Mouse (Mus musculus) liver, adult 2 months (tissue): ENCODE measurements at regions not wholly inside any gene's neighbourhood (a gene's known extent, or its start where the extent isn't known, plus 50 kb on each side); places are given as distances from the start of the nearest gene placed in this dataset.

Experiments used
- DNase-seq: peaks from one replicate; pipeline ENCODE4 v3.0.0-alpha.2; 2011; ENCODE audit warnings: low read depth, low spot score; ENCODE audit errors: extremely low read depth
- H3K27ac ChIP-seq: fragments of 200-500 bp; replicated peaks from 2 replicates; pipeline ENCODE4 v1.5.1; 2012; ENCODE audit warnings: low read depth, mild to moderate bottlenecking, control low read depth, inconsistent platforms, low read length; ENCODE audit not compliant: insufficient read depth
- H3K27me3 ChIP-seq: fragments of 200-500 bp; 2 replicates; pipeline ENCODE4 v1.6.1; 2012; ENCODE audit warnings: mild to moderate bottlenecking, moderate library complexity, low read length, inconsistent platforms; ENCODE audit not compliant: control insufficient read depth, insufficient read depth
- H3K36me3 ChIP-seq: fragments of 200-500 bp; 2 replicates; pipeline ENCODE4 v1.6.1; 2012; ENCODE audit warnings: low read length, inconsistent platforms; ENCODE audit not compliant: control insufficient read depth, insufficient read depth
- H3K4me1 ChIP-seq: fragments of 200-500 bp; 2 replicates; pipeline ENCODE4 v1.6.1; 2011; ENCODE audit warnings: low read length; ENCODE audit not compliant: control insufficient read depth, insufficient read depth
- H3K4me3 ChIP-seq: fragments of 200-500 bp; 2 replicates; pipeline ENCODE4 v1.5.1; 2011; ENCODE audit warnings: low read depth, mild to moderate bottlenecking, control low read depth, low read length, moderate library complexity; ENCODE audit not compliant: insufficient read depth
- H3K79me2 ChIP-seq: fragments of 200-500 bp; 2 replicates; pipeline ENCODE4 v1.6.1; 2012; ENCODE audit warnings: inconsistent platforms, mild to moderate bottlenecking, low read length, moderate library complexity; ENCODE audit not compliant: control insufficient read depth, insufficient read depth
- H3K9ac ChIP-seq: fragments of 200-500 bp; 2 replicates; pipeline ENCODE4 v1.6.1; 2012; ENCODE audit warnings: low read depth, mild to moderate bottlenecking, control low read depth, inconsistent platforms, low read length
- CTCF ChIP-seq: fragments of 200-500 bp; IDR thresholded peaks from 2 replicates; pipeline ENCODE4 v1.5.1; 2011; ENCODE audit warnings: low read depth, low read length, control low read depth
- POLR2A ChIP-seq: fragments of 200-500 bp; IDR thresholded peaks from 2 replicates; pipeline ENCODE4 v1.6.1; 2011; ENCODE audit warnings: low read length, control low read depth; ENCODE audit not compliant: insufficient read depth; ENCODE audit errors: extremely low read depth
- WGBS: fragments of 180-500 bp; shearing (Covaris S2); methylation state at CpG from one replicate; pipeline ENCODE4 v1.1.7; 2018; 5-methylcytosine and 5-hydroxymethylcytosine counted together

DNA sequence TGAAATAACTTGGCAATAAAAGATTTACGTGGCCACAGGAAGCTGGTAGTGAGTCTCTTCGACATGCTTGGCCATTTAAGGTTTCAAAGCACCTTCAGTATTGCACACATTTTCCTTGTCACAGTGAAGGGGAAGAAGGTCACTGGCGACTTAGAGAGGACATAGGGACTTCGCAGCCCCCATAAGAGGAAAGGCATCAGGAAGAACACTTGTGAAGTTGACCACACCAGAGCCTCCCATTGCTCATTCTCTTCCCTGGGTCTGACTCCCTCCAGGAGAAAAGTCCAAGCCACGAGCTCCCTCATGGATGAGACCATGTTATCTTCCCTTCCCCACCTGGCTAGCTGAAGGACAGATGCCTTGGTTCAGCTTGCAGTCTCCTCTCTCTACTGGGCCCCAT lies 77.4 kb upstream of the Synm start:
- no peak for TF ChIP-seq POLR2A
- DNase-seq = no peak
- H3K4me3 ChIP-seq = no peak overlapping the region
- no peaks in the 10 kb centered on the region for H3K36me3 ChIP-seq
- H3K4me1 ChIP-seq = no peaks in the 10 kb centered on the region
- no peak overlapping the region for H3K27ac ChIP-seq
- no peak overlapping the region for H3K9ac ChIP-seq
- no peaks in the 10 kb centered on the region for H3K79me2 ChIP-seq
- 89% methylated on average over 5 of the region's 5 CpGs for WGBS
- no peaks in the 10 kb centered on the region; the same call in 1 of the 2 replicates for H3K27me3 ChIP-seq

DNA sequence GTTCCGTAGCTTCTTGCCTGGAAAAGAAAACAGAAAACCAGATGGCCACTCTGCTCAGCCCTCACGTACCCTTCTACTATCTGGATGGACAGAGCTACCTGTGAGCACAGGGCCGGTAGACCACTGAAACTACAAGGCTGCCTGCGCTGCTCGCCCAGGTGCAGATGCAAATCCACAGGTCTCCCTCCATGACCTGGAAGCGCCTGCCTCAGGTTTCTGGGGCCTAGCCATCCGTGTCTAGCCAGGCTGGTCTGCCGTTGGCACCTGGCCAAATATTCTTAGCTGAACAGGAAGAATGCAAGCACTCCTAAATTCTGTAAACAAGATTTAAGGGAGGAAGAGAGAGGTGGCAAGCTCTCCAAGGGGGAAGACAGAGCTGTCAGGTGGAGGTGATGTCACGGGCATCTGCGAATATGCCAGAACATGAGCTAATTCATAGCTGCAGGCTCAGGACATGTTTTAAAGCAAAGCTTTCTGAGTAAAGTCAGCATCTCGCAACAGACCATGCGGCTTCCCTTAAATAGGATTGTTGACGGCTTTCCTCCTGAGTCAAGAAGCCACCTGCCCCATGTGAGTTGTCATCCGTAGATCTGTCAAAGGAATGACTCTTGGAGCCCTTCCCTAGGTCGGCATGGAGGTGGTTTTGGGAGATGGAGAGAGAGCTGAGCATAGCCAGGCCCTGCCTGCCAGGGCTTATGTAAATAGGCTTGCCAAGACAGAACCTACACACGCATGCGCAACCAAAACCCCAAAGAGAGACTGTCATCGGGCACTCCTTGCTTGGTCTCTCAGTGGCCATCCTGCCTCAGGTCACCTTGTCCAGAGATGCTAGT lies 76.8 kb upstream of the Synm start:
- no peak overlapping the region for H3K4me3 ChIP-seq
- no peaks in the 10 kb centered on the region for H3K79me2 ChIP-seq
- no peak for DNase-seq
- TF ChIP-seq CTCF (no peak), POLR2A (no peak)
- WGBS = 84% methylated on average over 18 of the region's 18 CpGs
- H3K9ac ChIP-seq = no peak overlapping the region
- no peaks in the 10 kb centered on the region for H3K36me3 ChIP-seq
- H3K27me3 ChIP-seq = no peaks in the 10 kb centered on the region; the same call in 1 of the 2 replicates
- no peak overlapping the region for H3K27ac ChIP-seq
- no peaks in the 10 kb centered on the region for H3K4me1 ChIP-seq

- no peaks in the 10 kb centered on the region for H3K79me2 ChIP-seq
- no peaks in the 10 kb centered on the region for H3K36me3 ChIP-seq
- no peak for DNase-seq
- H3K4me3 ChIP-seq = no peak overlapping the region
- H3K27me3 ChIP-seq = no peaks in the 10 kb centered on the region
- H3K9ac ChIP-seq = no peak overlapping the region
- no peaks in the 10 kb centered on the region for H3K4me1 ChIP-seq
- TF ChIP-seq POLR2A (no peak), CTCF (no peak)
- H3K27ac ChIP-seq = no peak overlapping the region
- WGBS = 79% methylated on average over 2 of the region's 2 CpGs
These were observed 72.2 kb upstream of the Synm start for GRCm38 (mm10) chr7:67831738-67832137.

GRCm38 (mm10) chr7:67827386-67827785 lies 67.8 kb upstream of the Synm start:
- no peaks in the 10 kb centered on the region for H3K4me1 ChIP-seq
- no peak for DNase-seq
- no peaks in the 10 kb centered on the region for H3K79me2 ChIP-seq
- no peaks in the 10 kb centered on the region for H3K36me3 ChIP-seq
- no peak overlapping the region for H3K9ac ChIP-seq
- WGBS = 64% methylated on average over 12 of the region's 12 CpGs
- no peak for TF ChIP-seq POLR2A
- no peak for TF ChIP-seq CTCF
- H3K27ac ChIP-seq = no peak overlapping the region
- no peaks in the 10 kb centered on the region for H3K27me3 ChIP-seq
- no peak overlapping the region for H3K4me3 ChIP-seq

- Histone ChIP-seq H3K9ac (no peak overlapping the region), H3K27me3 (no peaks in the 10 kb centered on the region; the same call in 1 of the 2 replicates), H3K4me3 (no peak overlapping the region), H3K4me1 (no peaks in the 10 kb centered on the region), H3K36me3 (no peaks in the 10 kb centered on the region), H3K79me2 (no peaks in the 10 kb centered on the region), H3K27ac (no peak overlapping the region)
- TF ChIP-seq POLR2A (no peak), CTCF (no peak)
- DNase-seq = no peak
- WGBS = 94% methylated on average over 13 of the region's 13 CpGs
These were observed 67.4 kb upstream of the Synm start for GRCm38 (mm10) chr7:67826936-67827335.

- no peaks in the 10 kb centered on the region for H3K36me3 ChIP-seq
- no peaks in the 10 kb centered on the region for H3K79me2 ChIP-seq
- H3K9ac ChIP-seq = no peak overlapping the region
- no peak for DNase-seq
- no peak overlapping the region for H3K27ac ChIP-seq
- 87% methylated on average over 6 of the region's 6 CpGs for WGBS
- H3K27me3 ChIP-seq = no peaks in the 10 kb centered on the region; the same call in 1 of the 2 replicates
- no peak for TF ChIP-seq CTCF
- TF ChIP-seq POLR2A = no peak
- H3K4me1 ChIP-seq = no peaks in the 10 kb centered on the region
- no peak overlapping the region for H3K4me3 ChIP-seq
These were observed 66.8 kb upstream of the Synm start for GRCm38 (mm10) chr7:67826368-67826767.
